ENCODE assay signal across 8 mouse cellular contexts in the genomic region with DNA sequence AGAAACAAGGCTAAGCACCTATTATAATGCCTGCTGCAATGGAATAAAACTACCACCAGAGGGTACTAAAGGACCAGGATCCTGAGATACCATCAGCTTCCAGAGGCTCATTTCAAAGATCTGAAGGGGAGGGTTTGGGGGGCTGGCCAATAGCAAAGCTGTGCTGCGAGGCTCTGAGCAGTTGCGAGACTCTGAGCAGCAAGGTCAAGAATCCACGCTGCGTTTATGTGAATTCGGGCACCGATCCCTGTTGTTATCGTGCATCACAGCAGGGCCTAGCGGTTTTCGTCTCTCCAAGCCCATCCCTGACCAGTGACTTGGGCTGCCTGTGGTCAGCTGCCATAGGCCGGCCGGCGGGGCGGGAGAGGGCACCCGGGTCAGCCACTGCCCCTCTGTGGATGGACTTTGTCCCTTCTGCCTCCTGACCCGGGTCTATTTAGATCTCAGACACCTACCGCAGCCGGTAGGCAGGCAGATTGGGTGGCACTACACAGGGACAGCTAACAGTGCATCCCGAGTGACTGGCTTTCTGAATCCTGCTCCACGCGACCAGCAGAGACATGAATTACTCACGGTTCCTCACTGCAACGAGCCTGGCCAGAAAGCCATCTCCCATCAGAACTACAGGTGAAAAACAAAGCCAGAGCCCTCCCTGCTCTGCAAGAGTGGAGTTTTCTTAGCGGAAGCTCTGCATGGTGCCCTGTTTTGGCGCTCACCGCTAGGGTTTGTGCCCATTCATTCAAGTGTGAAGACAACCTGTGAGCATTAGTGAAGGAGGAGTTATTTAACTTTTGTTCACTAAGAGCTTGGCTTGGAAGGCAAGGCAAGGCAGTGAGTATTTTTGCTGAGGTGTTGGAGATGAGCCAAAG. TPM values are rescaled to one million over a fixed set of nuclear protein-coding genes. Genes with fewer than 3 reads are reported as not detected.
DNase-seq lines count a peak whose midpoint lies in the region; ATAC-seq and TF ChIP-seq lines count a peak whose summit lies in the region.

A gene (plus strand): TSS at position 280 of the 869 bp plus-strand sequence.

- peak within 1 kb of the TSS; percentile 56 for H3K4me3 ChIP-seq in forebrain, embryonic 12.5 days (replicated peaks)
- peak within 1 kb of the TSS; percentile 4 to 47; a peak in 3 of 4 replicates for H3K4me3 ChIP-seq in liver, embryonic 14.5 days (ENCODE audit: insufficient read depth in 1 of 2, low read depth in 2 of 2, low read length in 2 of 2)
- peak within 1 kb of the TSS; percentile 59 for H3K4me3 ChIP-seq in neural tube, embryonic 14.5 days (ENCODE audit: low read depth, low read length)

- H3K4me2 ChIP-seq in forebrain, embryonic 12.5 days = peak within 1 kb of the TSS; percentile 91
- H3K4me2 ChIP-seq in liver, embryonic 14.5 days (ENCODE audit: low read depth) = peak within 1 kb of the TSS; percentile 52
- peak within 1 kb of the TSS; percentile 99 for H3K4me2 ChIP-seq in neural tube, embryonic 14.5 days (ENCODE audit: low read depth, low read length)

- peak; percentile 64 for TF ChIP-seq CTCF in liver, embryonic 14.5 days (IDR thresholded peaks at IDR 0.05; ENCODE audit: low read depth)

- no peaks in the 10 kb centered on the region for H3K27me3 ChIP-seq in forebrain, embryonic 12.5 days
- H3K27me3 ChIP-seq in liver, embryonic 14.5 days (ENCODE audit: control insufficient read depth, insufficient read depth, low read length) = no peaks in the 10 kb centered on the region
- H3K27me3 ChIP-seq in neural tube, embryonic 14.5 days (ENCODE audit: control insufficient read depth, insufficient read depth, low read length) = no peaks in the 10 kb centered on the region

- intact Hi-C loops in heart, postnatal 10 days (cut with DNase I) = loop anchor here (1.0 to 10.0 kb wide), 3 partner anchors 86 to 989 kb away; no protein-coding TSS in a partner anchor

- peak; percentile 89 for DNase-seq in ES-CJ7 (ENCODE audit: low read depth, low spot score)
- DNase-seq in c-Kit-positive CD71-negative TER-119-negative erythroid progenitor cells, embryonic 14.5 days (ENCODE audit: low read depth) = peak; percentile 31
- peak; percentile 58 to 72 for DNase-seq in heart, postnatal 10 days
- DNase-seq in kidney, postnatal 4 days = peak; percentile 65 to 79
- DNase-seq in liver, embryonic 14.5 days (ENCODE audit: low read depth in 3 of 3, low spot score in 3 of 3) = peak; percentile 15 to 30 (median 22)
- no peak for DNase-seq in T-cell, adult 2 months (ENCODE audit: low spot score)

- H3K36me3 ChIP-seq in forebrain, embryonic 12.5 days (replicated peaks) = no peaks in the 10 kb centered on the region
- no peaks in the 10 kb centered on the region for H3K36me3 ChIP-seq in liver, embryonic 14.5 days (replicated peaks; ENCODE audit: control insufficient read depth, insufficient read depth, low read depth)
- H3K36me3 ChIP-seq in neural tube, embryonic 14.5 days (ENCODE audit: control insufficient read depth, insufficient read depth, low read length) = no peaks in the 10 kb centered on the region

- no peak for TF ChIP-seq EP300 in liver, embryonic 14.5 days (IDR thresholded peaks at IDR 0.05; ENCODE audit: low read depth)

- peaks cover 7% of the 10 kb centered on the region for H3K4me1 ChIP-seq in forebrain, embryonic 12.5 days
- no peaks in the 10 kb centered on the region for H3K4me1 ChIP-seq in liver, embryonic 14.5 days (replicated peaks; ENCODE audit: control insufficient read depth in 2 of 2, insufficient read depth in 2 of 2, low read length in 1 of 2)
- peaks cover 3% of the 10 kb centered on the region; the same call in 1 of the 2 replicates for H3K4me1 ChIP-seq in neural tube, embryonic 14.5 days (ENCODE audit: control insufficient read depth, insufficient read depth, low read length)

- ATAC-seq in forebrain, embryonic 12.5 days (ENCODE audit: low FRiP score) = peak; percentile 97
- peak; percentile 89 for ATAC-seq in liver, embryonic 14.5 days (ENCODE audit: insufficient read depth)
- peak; percentile 99 for ATAC-seq in neural tube, embryonic 14.5 days (ENCODE audit: low read depth)

- H3K9me3 ChIP-seq in forebrain, embryonic 12.5 days = no peaks in the 10 kb centered on the region
- H3K9me3 ChIP-seq in liver, embryonic 14.5 days (ENCODE audit: control insufficient read depth, low read length) = no peaks in the 10 kb centered on the region
- no peaks in the 10 kb centered on the region for H3K9me3 ChIP-seq in neural tube, embryonic 14.5 days (ENCODE audit: control insufficient read depth, low read length)

- H3K9ac ChIP-seq in forebrain, embryonic 12.5 days = peak within 1 kb of the TSS; percentile 74
- no peak within 1 kb of the TSS for H3K9ac ChIP-seq in liver, embryonic 14.5 days (replicated peaks)
- H3K9ac ChIP-seq in neural tube, embryonic 14.5 days (replicated peaks; ENCODE audit: low read depth, low read length) = peak within 1 kb of the TSS; percentile 74

- WGBS in forebrain, embryonic 12.5 days = 1% methylated on average over 25 of the region's 25 CpGs
- 1% methylated on average over 25 of the region's 25 CpGs for WGBS in liver, embryonic 14.5 days (ENCODE audit: insufficient replicate concordance)
- WGBS in neural tube, embryonic 14.5 days = 1% methylated on average over 25 of the region's 25 CpGs

- no peak within 1 kb of the TSS for H3K27ac ChIP-seq in forebrain, embryonic 12.5 days
- H3K27ac ChIP-seq in liver, embryonic 14.5 days = no peak within 1 kb of the TSS
- H3K27ac ChIP-seq in neural tube, embryonic 14.5 days (ENCODE audit: low read depth, low read length) = peak within 1 kb of the TSS; percentile 62; the same call in 1 of the 2 replicates

RNA-seq across cellular contexts. Expression of the gene that starts here (rescaled TPM):
- 0.78 and 1.3 TPM in 2 replicates for polyA plus RNA-seq in forebrain, embryonic 12.5 days (2016; fragmentation: Nextera tagmentation; extraction: Ambion mirVana)
- total RNA-seq in heart, postnatal 10 days (2021) = not detected
- 6.2 and 7.6 TPM in 2 replicates for polyA plus RNA-seq in liver, embryonic 14.5 days (2012; rRNA removed)
- 7.3 and 8.7 TPM in 2 replicates for polyA plus RNA-seq in liver, embryonic 14.5 days (2014; fragmentation: Nextera tagmentation; extraction: Ambion mirVana)
- polyA plus RNA-seq in neural tube, embryonic 14.5 days (2014; fragmentation: Nextera tagmentation; extraction: Ambion mirVana) = 2.3 and 2.9 TPM in 2 replicates

Comparison
In these comparisons a context has a peak if more than half of its experiments do, and no peak if none do; other contexts are left out.
1. Peak in DNase-seq in heart, postnatal 10 days; RNA of the gene not detected or under 1 TPM.